Mouse (Mus musculus): ENCODE results near the gene Hcfc2.

Gene Hcfc2

DNA sequence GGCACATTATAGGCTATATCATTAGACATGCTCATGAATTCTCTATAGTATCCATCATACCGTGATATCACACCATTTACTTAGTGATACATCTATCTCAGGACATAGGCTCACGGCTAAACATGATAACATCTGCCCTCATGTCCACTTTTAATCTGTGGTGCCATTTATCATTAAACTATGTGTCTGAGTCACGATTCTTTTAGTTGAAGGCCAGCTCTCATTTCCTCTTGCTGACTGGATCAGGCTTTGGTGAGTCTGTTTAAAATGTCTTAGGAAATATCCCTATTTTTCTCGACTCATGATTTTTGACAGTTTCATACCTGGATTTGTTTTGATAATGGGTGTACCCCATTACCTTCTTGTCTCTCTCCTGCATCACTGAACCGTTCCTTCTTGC lies at the start of gene Hcfc2:
Hcfc2 (plus strand) TSS at position 205 of the 400 bp plus-strand sequence.
- DNase-seq (ENCODE audit: extremely low read depth, low read depth) = no peak

- DNase-seq (ENCODE audit: extremely low read depth, low read depth) = no peak
Observed at GRCm38 (mm10) chr10:82647205-82647811, 48.7 kb upstream of the Hcfc2 start.

DNA sequence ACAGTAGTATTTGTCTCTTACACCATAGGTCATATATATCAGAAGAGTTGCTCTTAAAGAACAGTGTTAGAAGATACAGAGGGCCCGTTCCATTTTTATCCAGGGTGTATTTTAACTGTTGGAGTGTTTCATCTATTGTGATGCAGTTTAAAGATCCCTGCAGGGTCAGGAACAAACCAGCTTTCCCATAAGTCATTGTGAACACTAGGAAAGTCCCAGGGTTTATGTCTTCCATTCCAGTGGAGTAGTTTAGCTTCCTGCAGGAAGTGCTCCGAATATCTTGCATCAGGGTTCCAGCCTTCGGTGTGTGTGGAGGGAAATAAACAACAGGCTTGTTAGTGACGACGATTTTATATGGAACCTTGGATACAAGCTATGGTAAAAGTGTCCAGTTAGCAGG lies 44.7 kb upstream of the Hcfc2 start:
- DNase-seq (ENCODE audit: extremely low read depth, low read depth) = no peak

GRCm38 (mm10) chr10:82652625-82653024 lies 43.3 kb upstream of the Hcfc2 start:
- no peak for DNase-seq (ENCODE audit: extremely low read depth, low read depth)

GRCm38 (mm10) chr10:82654581-82654980 lies 41.4 kb upstream of the Hcfc2 start:
- DNase-seq (ENCODE audit: extremely low read depth, low read depth) = no peak

- no peak for DNase-seq (ENCODE audit: extremely low read depth, low read depth)
Observed at GRCm38 (mm10) chr10:82661820-82662219, 34.1 kb upstream of the Hcfc2 start.

- no peak for DNase-seq (ENCODE audit: extremely low read depth, low read depth)
Observed at GRCm38 (mm10) chr10:82662267-82662990, 33.5 kb upstream of the Hcfc2 start.

GRCm38 (mm10) chr10:82663289-82663688 lies 32.7 kb upstream of the Hcfc2 start:
- no peak for DNase-seq (ENCODE audit: extremely low read depth, low read depth)

- no peak for DNase-seq (ENCODE audit: extremely low read depth, low read depth)
Observed at GRCm38 (mm10) chr10:82665951-82666350, 30.0 kb upstream of the Hcfc2 start.

GRCm38 (mm10) chr10:82666436-82667234 lies 29.3 kb upstream of the Hcfc2 start:
- DNase-seq (ENCODE audit: extremely low read depth, low read depth) = peak; percentile 80

- no peak for DNase-seq (ENCODE audit: extremely low read depth, low read depth)
Observed at GRCm38 (mm10) chr10:82670205-82670604, 25.8 kb upstream of the Hcfc2 start.

GRCm38 (mm10) chr10:82676949-82677348 lies 19.0 kb upstream of the Hcfc2 start:
- DNase-seq (ENCODE audit: extremely low read depth, low read depth) = no peak

- DNase-seq (ENCODE audit: extremely low read depth, low read depth) = no peak
Observed at GRCm38 (mm10) chr10:82680769-82681168, 15.2 kb upstream of the Hcfc2 start.

GRCm38 (mm10) chr10:82681639-82682038 lies 14.3 kb upstream of the Hcfc2 start:
- DNase-seq (ENCODE audit: extremely low read depth, low read depth) = no peak

GRCm38 (mm10) chr10:82685440-82685839 lies 10.5 kb upstream of the Hcfc2 start:
- no peak for DNase-seq (ENCODE audit: extremely low read depth, low read depth)

DNA sequence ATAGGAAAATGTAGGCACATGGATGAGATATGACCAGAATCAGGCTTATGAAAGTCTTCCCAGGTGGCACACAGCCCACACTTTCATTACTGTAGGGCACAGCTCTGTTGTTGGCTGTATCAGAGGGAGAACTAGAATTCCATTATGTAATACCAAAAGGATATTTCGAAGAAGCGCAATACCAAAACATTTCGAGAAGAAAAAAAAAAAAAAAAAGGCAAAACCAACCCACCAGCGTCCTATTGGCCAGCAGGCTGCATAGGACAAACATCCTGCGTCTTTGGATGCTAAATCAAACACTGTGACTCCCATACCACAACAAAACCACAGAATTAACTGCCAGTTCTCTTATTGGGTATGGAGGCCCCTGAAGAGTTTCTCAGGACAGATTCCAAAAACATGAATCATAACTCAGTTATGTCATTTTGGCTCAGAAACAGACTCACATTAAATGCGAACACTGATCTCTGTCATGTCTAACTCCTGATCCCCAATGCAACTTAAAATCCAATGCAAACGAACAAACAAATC lies 6.2 kb upstream of the Hcfc2 start:
- no peak for DNase-seq (ENCODE audit: extremely low read depth, low read depth)

- DNase-seq (ENCODE audit: extremely low read depth, low read depth) = no peak
Observed at GRCm38 (mm10) chr10:82690494-82690893, 5.5 kb upstream of the Hcfc2 start, which contains the start of gene Glt8d2. Gene Glt8d2 (minus strand): TSS chr10:82690650.

GRCm38 (mm10) chr10:82696453-82697079 lies 606 bp downstream of the Hcfc2 start:
- peak; percentile 57 for DNase-seq (ENCODE audit: extremely low read depth, low read depth)

DNA sequence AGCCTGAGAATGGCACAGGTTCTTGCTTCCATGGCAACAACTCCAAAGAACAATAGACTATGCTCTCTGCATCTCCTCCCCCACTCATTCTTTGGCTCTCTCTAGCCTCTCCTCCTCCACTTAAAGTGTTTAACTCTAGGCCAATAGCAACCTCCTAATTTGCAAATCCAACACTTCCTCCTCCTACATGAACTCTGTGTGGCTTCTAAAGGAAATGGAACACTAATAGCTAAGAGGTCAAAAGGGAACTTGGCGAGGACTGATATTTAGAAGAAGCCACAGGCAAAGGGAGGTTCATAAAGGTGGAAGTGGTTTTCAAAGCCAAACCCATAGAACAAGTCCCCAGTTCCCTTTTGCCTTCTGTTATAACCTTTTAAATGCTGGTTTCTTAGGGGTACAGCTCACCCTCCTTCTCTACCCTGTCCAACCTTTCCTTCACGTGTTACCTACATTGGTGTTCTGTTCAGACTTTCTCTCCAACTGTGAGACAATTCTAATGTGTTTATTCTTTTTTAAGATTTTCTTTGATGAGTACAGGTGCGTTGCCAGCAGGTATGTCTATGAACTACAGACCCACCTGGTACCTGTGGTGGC lies 1.4 kb downstream of the Hcfc2 start:
- peak; percentile 99 for DNase-seq (ENCODE audit: extremely low read depth, low read depth)

DNA sequence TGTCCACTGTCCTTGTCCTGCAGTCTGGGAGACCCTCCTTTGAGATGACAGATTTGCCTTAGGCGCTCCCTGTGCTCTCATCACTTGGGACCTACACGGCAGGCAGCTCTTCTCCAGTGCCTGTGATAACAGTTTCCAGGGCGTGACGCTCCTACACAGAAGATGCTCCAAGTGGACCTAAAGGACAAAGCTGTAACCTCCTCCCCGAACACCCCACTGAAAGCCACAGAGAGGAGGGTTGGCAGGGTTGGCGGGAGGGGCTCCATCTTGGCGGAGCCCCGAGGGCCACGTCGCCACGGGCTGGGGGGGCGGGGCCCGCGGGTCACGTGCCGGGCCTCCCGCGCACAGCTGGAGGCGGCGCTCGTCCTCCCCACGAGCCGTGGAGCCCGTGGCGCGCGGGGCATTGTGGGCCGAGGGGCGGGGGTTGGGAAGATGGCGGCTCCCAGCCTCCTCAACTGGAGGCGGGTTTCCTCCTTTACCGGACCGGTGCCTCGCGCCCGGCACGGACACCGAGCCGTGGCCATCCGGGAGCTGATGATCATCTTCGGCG lies 2.8 kb downstream of the Hcfc2 start:
- peak; percentile 49 for DNase-seq (ENCODE audit: extremely low read depth, low read depth)
